Mouse (Mus musculus) stomach, postnatal 0 days (tissue): ENCODE results near the gene Ptprk.

Experiments used
- CTCF ChIP-seq: IDR thresholded peaks from 2 replicates; pipeline ENCODE4 v1.5.1; 2016; ENCODE audit warnings: antibody characterized with exemption, low read depth, mild to moderate bottlenecking, moderate library complexity
- EP300 ChIP-seq: optimal IDR thresholded peaks from 2 replicates; pipeline ENCODE3; 2016; ENCODE audit warnings: antibody characterized with exemption

- no peak for TF ChIP-seq CTCF
- TF ChIP-seq EP300: no peak
Measured at GRCm38 (mm10) chr10:28166610-28167009, 92.0 kb downstream of the Ptprk start.
